Mouse (Mus musculus) MEL (cell line): Measurements from ENCODE around the gene Il17rb.

ENCODE experiments used
- CTCF ChIP-seq, 3 experiments: IDR thresholded peaks in 2 of 3; conservative IDR thresholded peaks in 1 of 3; 2 replicates each; pipeline ENCODE4 v1.5.1; 2011 to 2012; ENCODE audit warnings: low read length in 3 of 3, low read depth in 2 of 3, mild to moderate bottlenecking in 2 of 3, improper control_type of control experiment in 1 of 3, inconsistent platforms in 1 of 3, mixed read lengths in 1 of 3, moderate library complexity in 1 of 3; ENCODE audit not compliant: control insufficient read depth in 1 of 3, insufficient read depth in 1 of 3, poor library complexity in 1 of 3, severe bottlenecking in 1 of 3
- E2F4 ChIP-seq: IDR thresholded peaks from 2 replicates; pipeline ENCODE4 v1.6.1; 2011; ENCODE audit warnings: low read depth, low read length, improper control_type of control experiment, borderline replicate concordance
- ELF1 ChIP-seq: IDR thresholded peaks from 2 replicates; pipeline ENCODE4 v1.6.1; 2014; ENCODE audit warnings: low read depth, mild to moderate bottlenecking, inconsistent platforms, low read length, improper control_type of control experiment, moderate library complexity
- EP300 ChIP-seq, 2 experiments: IDR thresholded peaks; 2 replicates each; pipeline ENCODE4 v1.6.1; 2011; ENCODE audit warnings: improper control_type of control experiment in 2 of 2, low read length in 2 of 2, low read depth in 1 of 2, mild to moderate bottlenecking in 1 of 2
- ETS1 ChIP-seq: IDR thresholded peaks from 2 replicates; pipeline ENCODE4 v1.6.1; 2012; ENCODE audit warnings: low read depth, mild to moderate bottlenecking, inconsistent platforms, low read length, improper control_type of control experiment, moderate library complexity
- GATA1 ChIP-seq: IDR thresholded peaks from 2 replicates; pipeline ENCODE4 v1.6.1; 2011; ENCODE audit warnings: low read depth, low read length, improper control_type of control experiment
- MYC ChIP-seq: IDR thresholded peaks from 2 replicates; pipeline ENCODE4 v1.6.1; 2011; ENCODE audit warnings: low read depth, mild to moderate bottlenecking, low read length, improper control_type of control experiment, moderate library complexity
- NRF1 ChIP-seq: IDR thresholded peaks from 2 replicates; pipeline ENCODE4 v1.6.1; 2014; ENCODE audit warnings: low read depth, mild to moderate bottlenecking, inconsistent platforms, low read length, improper control_type of control experiment, moderate library complexity; ENCODE audit not compliant: poor library complexity, insufficient read depth, severe bottlenecking
- POLR2A ChIP-seq, 2 experiments: IDR thresholded peaks; 2 replicates each; pipeline ENCODE4 v1.6.1; 2011 to 2012; ENCODE audit warnings: low read length in 2 of 2, mild to moderate bottlenecking in 2 of 2, control low read depth in 1 of 2, improper control_type of control experiment in 1 of 2, low read depth in 1 of 2, moderate library complexity in 1 of 2; ENCODE audit not compliant: control insufficient read depth in 1 of 2, insufficient read depth in 1 of 2, poor library complexity in 1 of 2
- USF1 ChIP-seq: IDR thresholded peaks from 2 replicates; pipeline ENCODE4 v1.6.1; 2014; ENCODE audit warnings: low read depth, mild to moderate bottlenecking, inconsistent platforms, low read length, improper control_type of control experiment, moderate library complexity
- ZC3H11A ChIP-seq: IDR thresholded peaks from 2 replicates; pipeline ENCODE4 v1.6.1; 2012; ENCODE audit warnings: low read depth, mild to moderate bottlenecking, inconsistent platforms, low read length, improper control_type of control experiment

DNA sequence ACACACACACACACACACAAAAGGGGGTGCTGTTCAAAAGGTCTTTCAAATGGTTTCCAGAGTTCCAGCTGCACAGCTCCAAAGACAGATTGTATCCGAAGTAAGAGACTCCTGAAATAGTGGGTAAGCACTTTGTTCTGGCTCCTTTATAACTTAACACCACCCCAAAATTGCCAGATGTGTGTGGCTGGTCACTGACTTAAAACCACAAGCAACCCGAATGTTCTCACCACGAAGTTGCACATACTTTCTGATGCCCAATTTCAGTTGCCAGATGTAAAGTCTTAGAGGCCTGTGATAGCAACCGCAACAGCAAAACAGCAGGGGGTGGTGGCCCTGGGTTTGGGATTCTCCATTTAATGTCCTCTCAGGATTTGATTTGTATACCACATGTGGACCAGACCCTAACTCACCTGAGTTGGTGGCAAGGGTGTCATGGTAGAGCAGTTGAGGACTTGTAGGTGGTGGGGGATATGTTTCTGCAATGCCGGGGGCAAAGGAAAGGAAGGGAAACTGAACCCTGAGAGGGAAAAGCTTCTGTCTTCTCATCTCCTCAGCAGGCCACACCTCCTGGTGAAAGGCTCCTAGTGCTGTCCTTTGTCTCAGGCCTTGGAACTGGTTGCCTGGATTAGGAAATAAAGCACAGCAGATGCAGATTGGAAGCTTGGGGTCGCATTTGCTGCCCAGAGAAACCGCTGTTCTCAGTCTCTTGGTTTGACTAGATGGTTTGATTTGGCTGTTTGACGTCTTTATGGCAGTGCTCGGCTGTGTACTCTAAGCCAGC is 11.3 kb upstream of the Il17rb start:
- TF ChIP-seq CTCF (IDR thresholded peaks at IDR 0.05 in 2 of 3, conservative IDR thresholded peaks at IDR 0.05 in 1 of 3; ENCODE audit: control insufficient read depth in 1 of 3, insufficient read depth in 1 of 3, low read depth in 2 of 3, low read length in 3 of 3, poor library complexity in 1 of 3, severe bottlenecking in 1 of 3) (no peak), ZC3H11A (no peak), E2F4 (no peak), POLR2A (IDR thresholded peaks at IDR 0.05; ENCODE audit: control insufficient read depth in 1 of 2, insufficient read depth in 1 of 2, low read depth in 1 of 2, low read length in 2 of 2, poor library complexity in 1 of 2) (no peak), ETS1 (no peak), USF1 (no peak), NRF1 (no peak), EP300 (IDR thresholded peaks at IDR 0.05; ENCODE audit: low read depth in 1 of 2, low read length in 2 of 2) (no peak), MYC (no peak), GATA1 (no peak), ELF1 (no peak)
